Mouse (Mus musculus): ENCODE measurements around the gene Parvb.

Parvb gene

DNA sequence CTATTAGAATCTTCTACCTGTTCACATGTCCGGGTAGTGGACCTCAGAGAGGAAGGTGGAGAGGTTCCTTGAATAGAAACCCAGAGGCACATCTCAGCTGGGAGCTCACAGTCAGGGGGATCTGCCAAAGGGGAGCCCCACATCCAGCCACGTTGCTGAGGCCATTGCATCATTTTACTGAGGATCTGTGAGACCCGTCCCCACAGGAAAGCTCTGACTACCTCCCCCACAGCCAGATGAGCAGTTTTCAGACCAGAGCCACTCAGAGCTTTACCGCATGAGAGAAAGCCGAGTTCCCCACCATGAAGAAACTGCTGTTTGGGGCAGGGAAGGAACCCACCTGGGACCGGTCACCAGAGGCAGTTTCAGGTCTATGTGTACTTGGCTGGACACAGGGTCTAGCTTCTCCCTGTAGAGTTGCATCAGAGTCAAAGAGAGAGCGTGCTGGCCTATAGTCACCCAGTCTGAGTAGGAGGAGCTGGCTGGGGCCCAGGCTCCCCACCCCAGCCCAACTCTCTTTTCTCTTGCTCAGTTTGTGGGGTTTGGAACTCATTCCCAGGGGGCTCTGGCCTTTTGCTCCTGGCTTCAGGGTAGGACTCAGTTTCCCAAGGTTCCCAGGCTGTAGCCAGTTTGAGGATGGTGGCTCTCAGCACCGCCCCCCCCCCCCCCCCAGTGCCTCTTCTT is 93.2 kb downstream of the Parvb start:
- DNase-seq (ENCODE audit: low spot score) = no peak

GRCm38 (mm10) chr15:84325736-84326135 is 93.9 kb downstream of the Parvb start:
- DNase-seq (ENCODE audit: low spot score) = no peak

- no peak for DNase-seq (ENCODE audit: low spot score)
Measured at GRCm38 (mm10) chr15:84328870-84329269, 97.0 kb downstream of the Parvb start.

- no peak for DNase-seq (ENCODE audit: low spot score)
Measured at GRCm38 (mm10) chr15:84329940-84330339, 98.1 kb downstream of the Parvb start.

- DNase-seq (ENCODE audit: low spot score) = no peak
Measured at GRCm38 (mm10) chr15:84331066-84331612, 99.3 kb downstream of the Parvb start.

- DNase-seq (ENCODE audit: low spot score) = no peak
Measured at GRCm38 (mm10) chr15:84336281-84336817, 104.5 kb downstream of the Parvb start.

- no peak for DNase-seq (ENCODE audit: low spot score)
Measured at GRCm38 (mm10) chr15:84337599-84337998, 105.8 kb downstream of the Parvb start.

DNA sequence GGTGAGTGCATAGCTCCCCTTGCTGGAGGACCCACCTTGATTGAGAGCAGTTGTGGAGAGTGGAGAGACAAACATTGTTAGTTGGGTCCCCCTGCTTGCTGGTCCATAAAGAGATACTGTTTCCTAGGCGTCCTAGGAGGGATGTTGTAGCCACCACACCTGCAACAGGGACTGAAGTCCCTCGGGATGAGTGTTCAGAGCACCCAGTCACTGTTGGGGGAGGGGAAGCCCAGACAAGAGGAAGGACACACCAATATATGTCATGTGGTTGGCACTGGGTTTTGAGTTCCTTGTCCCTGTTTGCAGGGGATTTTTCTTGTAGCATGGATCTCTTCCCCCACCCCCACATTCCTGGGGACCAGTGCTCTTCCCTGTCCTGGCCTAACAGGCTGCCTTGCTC is 109.1 kb downstream of the Parvb start:
- no peak for DNase-seq (ENCODE audit: low spot score)

- DNase-seq (ENCODE audit: low spot score) = no peak
Measured at GRCm38 (mm10) chr15:84348769-84349168, 116.9 kb downstream of the Parvb start.

DNA sequence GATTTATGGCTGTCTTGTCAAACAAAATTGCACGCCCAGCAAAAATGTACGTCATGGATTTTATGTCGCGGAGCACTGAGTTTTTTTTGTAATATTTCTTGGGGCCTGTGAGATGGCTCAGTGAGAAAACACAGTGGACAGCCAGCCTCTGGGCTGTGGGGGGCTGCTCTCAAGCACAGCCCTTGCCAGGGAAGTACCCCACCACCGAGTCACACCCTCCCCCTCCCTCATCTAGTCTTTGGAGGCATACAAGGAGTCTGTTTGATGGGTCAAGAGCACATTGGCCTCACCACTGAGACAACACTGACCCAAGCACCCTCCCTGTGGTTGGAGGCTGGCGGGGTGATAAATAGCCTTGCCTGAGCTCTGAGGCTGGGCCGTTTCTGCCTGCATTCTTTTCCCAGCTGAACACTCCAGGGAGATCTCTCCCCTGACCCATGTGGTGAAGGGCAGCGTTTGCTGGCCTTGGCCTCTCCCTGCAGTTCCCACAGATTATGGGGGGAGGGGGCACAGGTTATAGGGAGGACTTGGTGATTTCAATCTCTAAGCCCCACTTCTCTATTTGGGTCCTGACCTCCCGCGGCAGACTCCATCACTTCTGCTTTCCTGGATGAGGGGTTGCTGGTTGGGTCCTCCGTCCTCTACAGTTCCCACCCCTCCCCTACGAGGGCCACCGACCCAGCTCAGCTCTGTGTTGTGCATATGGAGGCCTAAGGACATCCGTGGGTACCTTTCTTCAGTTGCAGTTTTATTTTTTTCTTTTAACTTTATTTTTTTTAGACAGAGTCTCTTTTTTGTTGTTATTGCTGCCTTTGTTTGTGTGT is 118.3 kb downstream of the Parvb start:
- DNase-seq (ENCODE audit: low spot score) = no peak

DNA sequence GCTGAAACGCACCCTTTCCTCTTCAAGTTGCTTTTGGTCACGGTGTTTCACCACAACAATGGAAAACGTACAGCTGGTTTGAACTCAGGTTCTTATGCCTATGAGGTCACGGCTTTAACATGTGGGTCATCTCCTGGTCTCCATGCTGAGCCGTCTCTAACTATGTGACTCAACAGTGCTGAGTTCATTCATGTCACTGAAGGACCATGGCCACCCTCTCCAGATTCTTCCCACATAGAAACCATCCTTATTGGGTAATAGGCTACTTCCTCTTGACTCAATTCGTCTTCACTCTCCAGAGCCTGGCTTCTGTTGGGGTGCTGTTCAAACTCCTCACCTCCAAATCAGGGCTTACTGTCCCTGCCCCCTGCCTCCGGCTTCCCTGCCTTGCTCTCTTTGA is 119.5 kb downstream of the Parvb start:
- no peak for DNase-seq (ENCODE audit: low spot score)

- DNase-seq (ENCODE audit: low spot score) = no peak
Measured at GRCm38 (mm10) chr15:84351915-84352844, 120.3 kb downstream of the Parvb start.

DNA sequence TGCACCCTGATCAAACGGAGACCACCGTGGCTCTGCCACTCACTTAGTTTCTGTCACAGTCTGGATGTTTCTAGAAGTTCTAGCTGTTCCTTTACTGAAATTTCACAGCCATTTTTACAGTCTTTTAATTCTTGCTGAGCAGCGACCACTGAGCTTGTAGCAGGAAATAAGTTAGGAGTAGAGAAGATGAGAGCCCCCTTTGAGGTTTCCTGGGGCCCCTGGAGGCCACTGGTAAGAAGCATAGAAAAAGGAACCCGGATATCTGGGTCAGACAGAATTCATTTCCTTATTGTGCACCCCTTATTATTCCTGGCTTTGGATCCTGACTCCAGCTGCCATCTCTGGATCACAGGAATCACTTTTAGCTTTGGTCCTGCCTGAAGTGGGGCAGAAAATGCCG is 123.2 kb downstream of the Parvb start:
- DNase-seq (ENCODE audit: low spot score) = no peak

GRCm38 (mm10) chr15:84364746-84365145 is 132.9 kb downstream of the Parvb start:
- no peak for DNase-seq (ENCODE audit: low spot score)
